Mouse (Mus musculus): ENCODE data around the gene Gm26558.
A peak's percentile ranks its signal among the peaks of the same experiment; 100 is the strongest.

Gm26558 gene

DNA sequence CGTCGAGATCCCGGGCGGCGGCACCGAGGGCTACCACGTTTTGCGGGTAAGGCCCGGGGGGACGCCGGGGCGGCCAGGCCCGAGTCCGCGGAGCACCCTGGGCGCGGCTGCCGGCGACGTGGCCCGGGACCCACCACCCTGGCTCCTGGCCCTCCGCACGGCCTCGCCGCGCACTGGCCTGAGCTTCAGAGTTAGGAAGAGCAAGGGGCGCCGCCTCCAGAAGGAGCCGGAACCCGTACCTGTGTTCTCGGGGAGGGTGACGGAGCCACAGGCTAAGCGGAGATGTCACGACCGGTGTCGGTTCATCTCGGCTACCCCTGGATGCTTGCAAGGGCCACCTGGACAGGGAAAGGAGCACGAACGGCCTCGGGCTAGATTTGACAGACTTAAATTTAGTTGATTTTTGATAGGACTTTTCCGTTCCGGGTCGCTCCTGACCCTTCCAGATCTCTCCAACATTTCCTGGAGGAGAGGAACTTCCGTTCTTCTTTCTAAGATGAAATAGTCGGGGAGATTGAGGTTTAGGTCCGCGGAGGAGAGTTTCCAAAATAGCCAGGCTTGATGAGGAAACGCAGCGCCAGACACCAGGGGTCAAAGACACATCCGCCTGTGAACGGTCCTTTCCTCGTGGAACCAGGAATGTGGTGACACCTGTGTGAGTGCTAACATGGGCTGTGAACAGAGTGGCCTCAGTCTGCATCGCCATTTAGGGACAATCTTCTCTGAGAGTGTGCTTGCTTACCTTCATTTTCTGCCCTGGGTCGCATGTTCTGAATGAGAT is at the start of gene Gm26558:
TSS of gene Gm26558 (minus strand) at position 394 of the 781 bp plus-strand sequence.
- DNase-seq (ENCODE audit: low spot score) = peak; percentile 42

DNA sequence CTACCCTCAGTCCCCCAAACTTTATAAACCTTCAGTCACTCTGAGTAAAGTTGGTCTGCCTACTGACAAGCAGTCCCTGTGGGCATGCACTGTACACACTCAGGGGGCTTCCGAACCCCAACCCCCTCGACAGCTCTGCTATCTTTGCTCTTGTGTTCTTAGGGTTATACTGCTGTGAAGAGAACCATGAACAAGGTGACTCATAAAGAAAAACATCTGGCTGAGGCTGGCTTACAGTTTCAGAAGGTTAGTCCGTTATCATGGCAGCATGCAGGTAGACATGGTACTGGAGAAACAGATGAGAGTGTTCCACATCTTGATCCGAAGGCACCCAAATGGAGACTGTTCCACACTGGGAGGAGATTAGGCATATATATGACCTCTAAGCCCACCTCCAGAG is 49.0 kb upstream of the Gm26558 start:
- DNase-seq (ENCODE audit: low spot score) = no peak

DNA sequence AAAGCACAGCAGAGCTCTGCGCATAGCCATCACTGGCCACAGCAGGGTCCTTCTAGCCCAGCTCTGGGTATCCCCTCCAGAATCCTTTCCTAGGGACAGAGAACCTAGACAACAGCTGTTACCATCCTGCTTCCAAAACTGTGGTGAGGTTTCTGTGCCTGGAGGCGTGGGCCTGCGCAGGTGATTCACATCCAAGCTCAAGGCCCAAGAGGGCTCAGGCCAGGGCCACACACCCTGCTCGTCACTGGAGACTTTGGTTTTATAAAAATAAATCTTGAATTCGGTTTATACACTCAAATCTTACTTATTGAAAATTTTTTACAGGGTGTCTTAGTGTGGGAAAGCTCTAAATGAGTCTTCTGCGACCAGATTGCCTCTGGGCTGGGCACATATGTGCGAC is 48.3 kb upstream of the Gm26558 start:
- no peak for DNase-seq (ENCODE audit: low spot score)

DNA sequence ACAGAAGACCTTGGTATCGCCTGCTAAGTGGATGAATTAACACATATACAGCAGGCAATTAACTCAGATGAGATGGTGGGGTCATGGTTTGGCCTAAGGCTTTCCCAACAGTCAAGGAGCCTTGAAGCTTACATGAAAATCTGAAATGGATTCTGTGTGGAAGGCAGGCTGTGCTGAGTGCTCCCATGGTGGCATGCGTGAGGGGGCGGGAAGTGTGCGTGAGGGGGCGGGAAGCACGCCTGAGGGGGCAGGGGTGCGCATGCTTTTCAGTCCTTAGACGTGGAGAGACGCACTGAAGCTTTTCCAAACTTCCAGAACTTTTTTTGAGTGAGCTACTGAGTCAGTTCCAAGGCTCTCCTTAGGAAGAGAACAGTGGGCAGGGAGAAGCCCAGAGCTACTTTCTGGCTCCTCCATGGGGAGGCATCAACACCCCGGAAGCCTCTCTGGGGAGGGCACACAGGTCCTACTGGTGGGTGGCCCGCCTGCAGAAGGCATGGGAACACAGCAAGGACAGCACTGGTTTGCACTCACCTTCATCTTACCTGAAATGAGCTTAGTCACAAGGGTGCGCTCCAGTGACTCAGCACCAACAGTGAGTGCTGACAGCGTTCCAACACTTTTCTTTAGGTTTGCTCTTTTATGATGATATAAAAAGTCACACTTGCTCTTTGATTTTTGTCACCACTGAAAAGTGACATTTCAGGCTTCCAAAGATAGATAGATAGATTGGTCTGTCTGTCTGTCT is 47.2 kb upstream of the Gm26558 start:
- DNase-seq (ENCODE audit: low spot score) = no peak

DNA sequence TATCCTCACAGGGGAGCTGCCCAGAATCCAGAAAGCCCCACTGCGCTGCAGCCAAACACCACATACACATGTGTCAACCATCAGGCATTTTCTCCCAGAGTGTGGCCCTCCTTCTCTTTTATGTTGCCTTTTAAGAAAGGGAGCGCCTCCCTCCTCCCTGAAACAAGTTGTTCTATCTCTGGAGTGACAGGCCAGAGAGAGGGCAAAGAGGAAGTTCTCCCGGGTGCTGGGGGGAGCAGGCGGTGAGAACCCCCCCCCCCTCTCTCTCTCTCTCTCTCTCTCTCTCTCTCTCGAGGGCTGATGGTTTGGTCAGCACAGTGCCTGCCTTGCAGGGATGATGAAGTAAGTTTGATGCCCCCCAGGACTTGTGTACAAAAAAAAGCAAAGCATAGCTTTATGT is 40.5 kb upstream of the Gm26558 start:
- no peak for DNase-seq (ENCODE audit: low spot score)

DNA sequence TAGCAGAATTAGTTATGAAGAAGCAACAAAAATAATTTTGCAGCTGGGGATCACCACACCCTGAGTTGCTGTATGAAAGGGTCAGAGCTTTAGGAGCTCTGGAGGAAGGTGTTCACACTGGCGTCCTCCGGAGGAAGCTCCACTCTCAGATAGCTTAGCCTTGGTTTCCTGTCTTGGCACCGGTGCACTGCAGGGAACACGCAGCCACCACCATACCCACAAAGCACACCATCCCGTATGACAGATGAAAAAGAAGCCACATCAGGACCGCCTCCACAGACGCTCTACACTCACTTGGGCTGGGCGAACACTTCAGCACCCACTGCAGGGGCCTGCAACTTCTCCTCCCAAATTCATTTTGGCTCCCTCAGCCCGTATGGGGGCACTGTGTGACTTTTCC is 39.7 kb upstream of the Gm26558 start:
- DNase-seq (ENCODE audit: low spot score) = no peak

DNA sequence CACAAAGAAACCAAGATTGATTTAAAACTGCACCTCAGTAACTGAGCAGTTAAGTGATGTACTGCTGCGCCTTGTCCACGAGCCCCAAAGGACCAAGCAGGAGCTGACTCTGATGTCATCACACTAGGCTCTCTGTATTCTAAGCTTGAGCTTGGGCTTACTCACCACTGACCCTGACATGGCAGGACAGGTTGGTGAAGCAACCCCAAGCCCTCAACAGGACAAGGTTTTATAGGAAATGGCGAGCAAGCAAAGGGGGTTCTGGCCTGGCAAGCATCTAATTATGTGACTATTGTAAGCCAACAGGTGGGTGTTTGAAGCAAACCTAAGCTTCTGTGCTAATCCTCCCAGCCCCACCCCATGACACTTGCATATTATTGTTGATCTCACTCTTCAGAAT is 38.9 kb upstream of the Gm26558 start:
- no peak for DNase-seq (ENCODE audit: low spot score)

DNA sequence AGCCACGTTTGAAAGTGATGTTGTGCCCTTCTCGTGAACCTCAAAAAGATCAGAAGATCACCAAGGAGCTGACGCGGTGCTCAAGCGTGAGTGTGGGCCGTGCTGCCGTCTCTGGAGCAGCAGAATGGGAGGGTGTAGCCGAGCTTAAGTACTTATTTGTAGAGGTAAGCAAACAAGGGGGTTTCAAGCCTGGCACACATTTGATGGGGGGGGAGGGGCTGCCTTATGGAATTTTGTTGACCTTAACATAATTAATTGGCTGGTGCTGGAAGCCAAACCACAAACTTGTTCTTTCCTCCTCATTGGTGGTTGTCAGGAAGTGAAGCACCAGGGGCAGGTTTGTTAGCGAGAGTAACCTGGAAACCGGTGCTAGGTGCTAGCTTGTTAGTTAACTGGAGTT is 33.8 kb upstream of the Gm26558 start:
- DNase-seq (ENCODE audit: low spot score) = no peak

DNA sequence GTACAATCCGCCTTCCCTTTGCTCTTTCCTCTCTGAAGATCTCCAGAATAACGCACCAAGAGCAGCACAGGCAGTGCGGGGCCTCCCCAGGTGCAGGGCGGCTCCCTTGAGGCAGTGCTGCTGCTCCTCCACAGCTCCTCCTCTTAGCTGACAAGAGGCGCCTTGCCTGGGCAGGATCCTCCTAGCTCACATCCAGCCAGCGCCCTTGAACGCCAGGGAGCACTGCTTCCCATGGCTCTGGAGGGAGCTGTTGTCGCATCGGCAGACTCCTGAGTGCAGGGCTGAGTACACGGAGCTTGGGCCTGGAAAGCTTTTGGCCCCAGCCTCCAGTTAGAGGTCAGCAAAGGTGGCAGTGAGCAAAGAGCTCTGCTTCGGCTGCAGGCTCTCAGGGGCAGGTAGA is 28.3 kb upstream of the Gm26558 start:
- no peak for DNase-seq (ENCODE audit: low spot score)

DNA sequence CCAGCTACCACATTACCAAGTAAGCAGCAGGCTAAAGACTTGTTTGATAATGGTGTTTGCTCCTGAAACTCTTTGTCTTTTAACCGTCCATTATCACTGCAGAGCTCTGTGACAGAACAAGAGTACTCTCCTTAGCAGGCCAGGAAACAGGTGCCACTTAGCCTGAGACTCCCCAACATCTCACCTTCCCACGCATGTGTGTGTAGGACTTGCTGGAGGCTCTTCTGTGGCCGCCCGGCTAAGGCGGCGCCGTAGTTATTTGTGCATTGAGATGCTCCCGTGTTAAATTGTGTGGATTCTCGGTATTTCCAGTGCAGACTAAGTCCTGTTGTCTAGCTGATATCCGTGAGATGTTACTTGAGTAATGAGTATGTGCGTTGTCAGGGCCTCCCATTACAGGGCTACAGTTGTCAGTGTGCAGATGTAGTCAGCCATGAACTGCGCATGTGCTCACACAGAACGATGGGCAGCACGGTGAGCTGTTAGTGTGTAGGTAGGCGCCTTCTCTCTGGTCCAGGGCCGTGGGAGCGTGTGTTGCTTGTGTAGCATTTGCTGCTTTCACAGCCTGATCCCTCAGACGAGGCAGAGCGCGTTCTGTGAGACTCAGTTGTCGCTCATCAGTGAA is 26.7 kb upstream of the Gm26558 start:
- DNase-seq (ENCODE audit: low spot score) = no peak

DNA sequence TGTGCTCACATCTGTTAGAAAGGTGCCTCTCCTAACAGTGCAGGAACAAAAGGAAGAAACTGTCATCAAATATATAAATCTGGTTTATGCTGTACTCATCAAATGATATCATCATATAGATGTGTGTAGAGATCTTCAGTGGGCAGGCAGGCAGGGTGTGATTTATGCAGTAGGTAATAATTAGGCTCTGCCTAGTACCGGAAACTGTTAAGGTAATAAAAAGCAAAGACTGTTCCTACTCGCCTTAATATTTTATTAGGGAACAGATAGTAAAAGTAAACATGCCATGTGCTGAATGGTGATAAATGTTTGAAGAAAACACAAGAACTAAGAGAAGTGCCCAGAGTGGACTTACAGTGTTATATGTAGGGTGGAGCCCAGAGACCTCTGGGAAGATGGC is 20.4 kb upstream of the Gm26558 start:
- no peak for DNase-seq (ENCODE audit: low spot score)

DNA sequence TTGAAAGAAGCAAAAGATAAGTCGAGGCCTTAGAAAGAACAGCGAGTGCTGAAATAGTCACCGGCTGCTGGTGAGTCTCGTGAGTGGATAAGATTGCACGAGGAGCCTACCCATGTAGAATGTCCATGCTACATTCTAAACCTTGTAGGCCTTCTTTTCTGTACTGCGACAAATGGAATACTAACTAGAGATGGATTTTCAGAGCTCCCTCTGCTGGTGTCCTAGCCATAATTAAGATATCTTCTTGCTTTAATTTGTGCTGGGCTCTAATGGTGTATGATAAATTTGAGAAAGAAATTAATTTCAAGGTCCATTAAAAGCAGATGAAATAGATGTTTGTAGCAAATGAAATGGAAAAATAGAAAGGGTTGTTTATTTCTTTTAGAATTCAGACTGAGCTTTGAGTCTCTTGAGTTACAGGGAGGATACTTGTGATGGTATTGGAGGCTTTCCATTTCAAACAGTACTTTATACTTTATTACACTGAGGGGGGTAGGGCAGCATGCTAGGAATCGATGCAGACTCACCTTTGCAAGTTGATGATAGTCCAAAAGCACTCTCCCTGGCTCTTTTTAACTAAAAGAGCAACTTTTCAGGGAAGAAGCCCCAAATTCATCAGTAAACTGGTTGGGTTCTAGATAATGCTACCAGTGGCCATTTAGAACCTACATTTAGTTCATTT is 11.7 kb upstream of the Gm26558 start:
- peak; percentile 13 for DNase-seq (ENCODE audit: low spot score)

DNA sequence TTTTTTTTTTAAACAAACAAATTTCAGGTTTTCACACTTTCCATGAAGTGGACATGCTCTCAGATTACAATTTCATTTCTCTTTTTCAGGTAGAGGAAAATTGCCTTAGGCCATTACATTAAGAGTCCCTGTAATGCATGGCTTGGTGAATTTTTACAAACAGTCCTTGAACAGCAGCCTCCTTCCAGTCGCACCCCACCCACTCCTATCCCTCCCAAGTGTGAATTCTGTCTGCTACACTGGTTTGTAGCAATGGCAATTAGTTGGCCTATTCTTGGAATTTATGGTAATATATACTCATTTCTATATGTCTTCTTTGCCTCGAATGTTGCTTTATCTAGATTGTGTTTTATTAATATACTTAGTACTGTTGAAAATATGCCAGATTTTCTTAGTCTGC is 10.6 kb upstream of the Gm26558 start:
- DNase-seq (ENCODE audit: low spot score) = no peak

DNA sequence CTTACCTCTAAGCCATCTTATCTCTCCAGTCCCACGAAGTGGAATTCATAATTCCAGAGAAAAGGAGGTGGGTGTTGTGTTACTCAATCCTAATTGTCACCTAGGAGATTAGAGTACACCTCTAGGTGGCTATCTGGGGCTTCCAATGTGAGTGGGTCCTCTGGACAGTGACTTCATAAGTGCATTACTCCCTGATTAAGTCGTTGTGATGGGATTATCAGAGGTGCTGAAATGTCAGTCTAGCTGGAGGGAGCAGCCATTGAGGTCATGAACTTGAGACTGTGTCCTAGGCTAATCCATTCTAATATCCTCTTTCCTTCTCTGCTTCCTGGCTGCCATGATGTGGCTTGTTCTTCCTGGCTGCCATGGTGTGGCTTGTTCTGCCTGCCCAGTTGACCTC is 8.0 kb upstream of the Gm26558 start:
- no peak for DNase-seq (ENCODE audit: low spot score)

DNA sequence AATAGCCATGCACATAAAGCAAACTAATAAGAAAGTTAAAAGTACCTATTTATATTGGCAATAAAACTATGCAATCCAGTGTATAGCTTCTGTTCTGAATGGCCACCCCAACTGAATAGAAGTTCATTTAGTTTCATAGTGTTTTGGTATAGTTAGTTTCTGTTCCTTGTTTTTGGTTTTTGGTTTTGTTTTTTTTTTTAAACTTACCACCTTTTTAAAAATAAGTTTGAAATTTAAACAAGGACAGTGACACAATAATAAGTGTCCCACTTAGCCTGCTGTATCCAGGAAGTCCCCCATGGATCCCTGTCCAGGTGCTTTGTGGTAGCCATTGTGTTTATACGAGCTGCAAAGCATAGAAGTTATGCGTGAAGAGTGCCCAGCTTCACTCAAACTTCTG is 7.3 kb upstream of the Gm26558 start:
- DNase-seq (ENCODE audit: low spot score) = no peak

DNA sequence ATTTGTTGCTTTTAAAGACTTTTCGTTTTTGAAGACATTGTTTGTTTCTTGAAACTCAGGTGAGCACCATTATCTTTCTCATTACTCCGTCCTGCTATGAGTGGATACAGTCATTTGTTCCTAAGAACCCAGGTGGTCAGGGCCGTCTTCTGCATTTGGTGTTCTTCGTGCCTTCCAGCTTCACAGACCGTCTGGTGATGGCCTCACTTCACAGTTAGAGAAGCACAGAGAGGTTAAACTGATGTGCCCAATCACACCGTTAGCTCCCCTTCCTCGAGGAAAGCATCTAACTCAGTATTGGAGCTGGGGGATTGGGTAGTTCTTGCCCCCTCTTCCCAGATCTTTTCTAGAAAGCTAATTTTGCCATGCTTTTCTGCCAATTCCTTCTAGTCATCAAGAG is 5.1 kb upstream of the Gm26558 start:
- DNase-seq (ENCODE audit: low spot score) = no peak

DNA sequence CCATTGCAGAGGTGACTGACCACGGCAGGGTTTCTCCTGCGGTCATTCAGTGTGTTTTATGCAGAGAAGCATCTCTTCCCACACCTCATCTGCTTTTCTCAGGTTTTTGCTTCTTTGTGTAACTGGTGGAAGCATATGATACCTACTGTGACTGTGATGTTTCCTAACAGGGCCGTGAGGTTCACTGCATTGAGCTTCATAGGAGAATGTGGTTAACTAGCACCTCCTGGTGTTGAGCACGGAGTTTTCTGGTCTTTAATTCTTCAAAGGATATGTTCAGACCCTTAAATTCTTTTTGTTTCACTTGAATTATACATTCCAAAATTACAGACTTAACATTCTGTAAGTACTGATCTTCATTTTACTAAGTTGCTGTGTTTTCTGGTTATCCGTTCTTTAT is 1.9 kb upstream of the Gm26558 start:
- peak; percentile 13 for DNase-seq (ENCODE audit: low spot score)

DNA sequence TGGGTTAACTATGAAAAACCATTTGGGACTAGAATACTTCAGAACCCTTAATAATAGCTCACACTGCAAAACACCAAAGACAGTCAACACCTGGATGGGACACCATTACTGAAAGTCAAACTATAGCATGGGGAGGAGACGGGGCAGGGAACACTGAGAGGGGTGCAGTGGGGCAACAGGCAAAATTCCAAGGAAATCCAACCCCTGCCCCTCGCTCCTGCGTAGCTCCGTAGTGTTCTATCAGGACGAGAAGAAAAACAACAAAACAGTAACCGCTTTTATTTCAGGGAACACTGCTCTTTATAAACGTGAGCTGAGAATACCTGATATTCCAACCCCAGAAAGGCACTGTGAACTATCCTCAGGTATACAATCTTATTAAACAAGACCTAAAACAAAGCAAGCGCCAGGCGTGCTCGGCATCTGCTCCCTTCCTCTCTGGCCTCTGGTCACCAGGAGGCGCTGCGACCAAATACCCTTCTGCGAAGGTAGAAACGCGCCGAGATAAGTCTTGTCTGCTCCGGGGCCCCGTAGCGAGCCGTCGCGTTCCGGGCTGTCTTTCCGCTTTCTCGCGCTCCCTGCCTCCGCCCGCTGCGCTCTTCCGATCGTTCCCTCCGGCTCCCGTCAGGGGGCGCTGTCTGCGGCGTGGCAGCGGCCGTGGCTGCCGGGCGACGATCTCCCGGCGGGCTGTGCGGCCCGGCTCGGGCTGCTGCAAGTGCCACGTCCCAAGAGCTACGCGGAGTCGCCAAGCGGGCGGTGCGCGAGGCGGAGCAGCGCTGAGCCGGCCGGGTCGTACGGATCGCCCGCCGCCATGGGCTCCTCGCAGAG is 807 bp downstream of the Gm26558 start, which contains the start of gene Gorasp2:
TSS of gene Gorasp2 (plus strand) at position 690 of the 828 bp plus-strand sequence.
- DNase-seq (ENCODE audit: low spot score) = peak; percentile 95

DNA sequence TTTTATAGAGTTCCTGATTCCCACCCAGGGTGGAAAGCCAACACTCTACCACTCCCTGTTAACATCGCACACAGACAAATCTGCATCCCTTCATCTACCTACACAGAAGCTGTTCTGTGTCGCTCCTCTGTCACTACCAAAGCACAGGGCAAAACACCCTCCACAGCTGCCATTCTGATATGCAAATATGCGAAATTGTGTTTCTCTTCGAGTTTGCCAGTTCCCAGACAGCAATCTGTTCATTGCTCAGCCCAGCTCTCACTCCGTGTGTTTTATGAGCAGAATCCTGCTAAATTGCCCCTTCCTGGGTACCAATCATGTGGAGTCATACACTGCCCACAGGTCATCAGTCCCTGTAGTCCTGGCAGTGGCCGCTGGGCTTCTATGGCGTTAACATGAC is 4.8 kb downstream of the Gm26558 start:
- no peak for DNase-seq (ENCODE audit: low spot score)

DNA sequence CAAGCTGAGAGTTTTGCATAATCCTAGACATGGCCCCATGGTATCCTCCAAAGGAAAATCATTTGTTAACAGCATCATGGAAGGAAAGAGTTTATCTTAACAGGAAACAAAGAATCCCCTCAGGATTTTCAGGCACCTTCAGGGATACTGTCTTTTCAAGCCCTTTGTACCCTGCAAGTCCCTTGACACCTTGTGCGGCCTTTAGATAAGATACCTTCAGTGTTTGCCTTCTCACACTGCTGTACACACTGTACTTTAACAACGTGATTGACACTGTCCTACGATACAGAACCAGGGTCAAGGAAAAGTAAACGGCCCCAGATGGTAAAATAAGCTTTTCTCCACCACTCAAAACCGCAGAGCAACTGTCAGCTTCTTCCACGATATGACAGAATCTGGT is 10.1 kb downstream of the Gm26558 start:
- DNase-seq (ENCODE audit: low spot score) = no peak

DNA sequence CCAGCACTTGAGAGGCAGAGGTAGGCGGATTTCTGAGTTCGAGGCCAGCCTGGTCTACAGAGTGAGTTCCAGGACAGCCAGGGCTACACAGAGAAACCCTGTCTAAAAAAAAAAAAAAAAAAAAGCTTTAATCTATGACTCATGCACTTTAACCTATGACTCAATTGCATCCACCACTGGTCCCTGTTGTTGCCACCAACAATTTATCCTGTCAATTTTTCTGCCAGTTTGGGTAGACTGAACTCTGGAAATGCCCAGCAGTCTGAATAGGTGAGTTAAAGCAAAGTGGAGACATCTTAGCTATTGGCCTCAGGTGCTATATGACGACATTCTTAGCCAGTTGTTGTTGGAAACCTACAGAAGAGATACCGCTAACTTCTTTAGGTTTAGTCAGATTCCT is 12.4 kb downstream of the Gm26558 start:
- DNase-seq (ENCODE audit: low spot score) = no peak

DNA sequence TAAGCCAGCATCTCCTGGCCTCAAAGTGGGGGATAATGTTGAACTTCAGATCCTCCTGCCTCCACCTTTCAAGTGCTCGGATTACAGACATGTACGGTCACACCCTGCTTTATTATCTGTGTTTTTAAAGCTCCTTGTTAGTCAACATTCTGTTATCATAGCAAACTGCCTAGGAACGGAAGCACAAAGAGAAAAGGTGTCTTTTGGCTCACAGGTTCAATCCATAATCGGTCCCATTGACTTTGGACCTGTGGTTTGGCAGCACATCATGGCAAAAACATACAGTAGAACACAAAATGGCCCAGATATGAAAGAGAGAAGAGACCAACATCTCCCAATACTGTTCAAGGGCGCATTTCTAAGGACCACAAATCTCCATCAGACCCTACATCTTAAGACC is 13.6 kb downstream of the Gm26558 start:
- no peak for DNase-seq (ENCODE audit: low spot score)
